Mouse (Mus musculus) lung, embryonic 16.5 days (tissue): Measurements from ENCODE around the gene Rhoj. TPM values are rescaled to one million over a fixed set of nuclear protein-coding genes. Genes with fewer than 3 reads are reported as not detected.

Source experiments
- ATAC-seq: fragments of 200-750 bp; cut with Nextera tagmentation; 2 replicates; pipeline ENCODE4 v1.8.0; 2017; ENCODE audit warnings: low read depth, mild to moderate bottlenecking, moderate library complexity
- H3K27ac ChIP-seq: fragments of 300-500 bp; sonication (generic); 2 replicates; pipeline ENCODE4 v1.5.1; 2014; ENCODE audit warnings: mild to moderate bottlenecking, control low read depth, low read length
- H3K27me3 ChIP-seq: fragments of 300-500 bp; sonication (generic); 2 replicates; pipeline ENCODE4 v1.6.1; 2014; ENCODE audit warnings: low read depth, low read length, mixed read lengths; ENCODE audit not compliant: control insufficient read depth, insufficient read depth
- H3K36me3 ChIP-seq: fragments of 300-500 bp; sonication (generic); 2 replicates; pipeline ENCODE4 v1.6.1; 2014; ENCODE audit warnings: low read length; ENCODE audit not compliant: control insufficient read depth, insufficient read depth
- H3K4me1 ChIP-seq: fragments of 300-500 bp; sonication (generic); replicated peaks from 2 replicates; pipeline ENCODE4 v1.6.1; 2014; ENCODE audit warnings: low read length, mixed read lengths; ENCODE audit not compliant: control insufficient read depth, insufficient read depth
- H3K4me2 ChIP-seq: fragments of 300-500 bp; sonication (generic); 2 replicates; pipeline ENCODE4 v1.6.1; 2014; ENCODE audit warnings: low read depth, low read length, control low read depth
- H3K4me3 ChIP-seq: fragments of 300-500 bp; sonication (generic); 2 replicates; pipeline ENCODE4 v1.5.1; 2014; ENCODE audit warnings: mild to moderate bottlenecking, low read length, control low read depth
- H3K9ac ChIP-seq: fragments of 300-500 bp; sonication (generic); 2 replicates; pipeline ENCODE4 v1.6.1; 2014; ENCODE audit warnings: low read length, control low read depth
- H3K9me3 ChIP-seq: fragments of 300-500 bp; sonication (generic); 2 replicates; pipeline ENCODE4 v1.6.1; 2016; ENCODE audit warnings: low read length; ENCODE audit not compliant: control insufficient read depth
- WGBS: fragments of 180-500 bp; shearing (Covaris S2); extraction: QIAGEN DNeasy Blood & Tissue Kit; methylation state at CpG from one replicate; pipeline ENCODE4 v1.1.7; 2014; 5-methylcytosine and 5-hydroxymethylcytosine counted together
- polyA plus RNA-seq: library from polyadenylated mRNA; unstranded; fragments of >200 nt; fragmentation: Nextera tagmentation; extraction: Ambion mirVana; gene quantifications from 2 replicates; pipeline ENCODE4 v1.2.1, GENCODE M21; 2015

Rhoj gene
- polyA plus RNA-seq, 1 experiment from 2014 or later, result 66.0 TPM

- no peak for ATAC-seq
- Histone ChIP-seq H3K36me3 (no peaks in the 10 kb centered on the region), H3K9me3 (no peaks in the 10 kb centered on the region), H3K9ac (no peak overlapping the region), H3K27ac (no peak overlapping the region), H3K27me3 (no peaks in the 10 kb centered on the region), H3K4me2 (no peak overlapping the region), H3K4me3 (no peak overlapping the region), H3K4me1 (no peaks in the 10 kb centered on the region)
- WGBS, result 88% methylated on average over 10 of the region's 10 CpGs
Measured at GRCm38 (mm10) chr12:75374437-75374836, 66.3 kb downstream of the Rhoj start.

GRCm38 (mm10) chr12:75375060-75375459 is 66.9 kb downstream of the Rhoj start:
- H3K4me2 ChIP-seq, result no peak overlapping the region
- no peaks in the 10 kb centered on the region for H3K4me1 ChIP-seq
- no peaks in the 10 kb centered on the region for H3K27me3 ChIP-seq
- H3K9ac ChIP-seq, result no peak overlapping the region
- H3K36me3 ChIP-seq, result no peaks in the 10 kb centered on the region
- H3K4me3 ChIP-seq, result no peak overlapping the region
- no peak for ATAC-seq
- H3K27ac ChIP-seq, result no peak overlapping the region
- H3K9me3 ChIP-seq, result no peaks in the 10 kb centered on the region
- 84% methylated on average over 12 of the region's 12 CpGs for WGBS

- Histone ChIP-seq H3K36me3 (no peaks in the 10 kb centered on the region), H3K9ac (no peak overlapping the region), H3K4me2 (no peak overlapping the region), H3K27me3 (no peaks in the 10 kb centered on the region), H3K27ac (no peak overlapping the region), H3K4me1 (no peaks in the 10 kb centered on the region), H3K4me3 (no peak overlapping the region), H3K9me3 (no peaks in the 10 kb centered on the region)
- WGBS, result 80% methylated on average over 6 of the region's 6 CpGs
- no peak for ATAC-seq
Measured at GRCm38 (mm10) chr12:75376126-75376525, 68.0 kb downstream of the Rhoj start.

- Histone ChIP-seq H3K27me3 (no peaks in the 10 kb centered on the region), H3K4me2 (no peak overlapping the region), H3K36me3 (no peaks in the 10 kb centered on the region), H3K9me3 (no peaks in the 10 kb centered on the region), H3K4me1 (no peaks in the 10 kb centered on the region), H3K9ac (no peak overlapping the region), H3K4me3 (no peak overlapping the region), H3K27ac (no peak overlapping the region)
- no peak for ATAC-seq
- 84% methylated on average over 9 of the region's 9 CpGs for WGBS
Measured at GRCm38 (mm10) chr12:75386731-75387130, 78.6 kb downstream of the Rhoj start.

- WGBS, result 73% methylated on average over 8 of the region's 8 CpGs
- Histone ChIP-seq H3K27ac (no peak overlapping the region), H3K27me3 (no peaks in the 10 kb centered on the region), H3K9ac (no peak overlapping the region), H3K9me3 (no peaks in the 10 kb centered on the region), H3K4me3 (no peak overlapping the region), H3K36me3 (no peaks in the 10 kb centered on the region), H3K4me2 (no peak overlapping the region), H3K4me1 (no peaks in the 10 kb centered on the region)
- ATAC-seq, result no peak
Measured at GRCm38 (mm10) chr12:75387156-75387555, 79.0 kb downstream of the Rhoj start.

- Histone ChIP-seq H3K27me3 (no peaks in the 10 kb centered on the region), H3K36me3 (no peaks in the 10 kb centered on the region), H3K9ac (no peak overlapping the region), H3K4me2 (no peak overlapping the region), H3K27ac (no peak overlapping the region), H3K4me1 (no peaks in the 10 kb centered on the region), H3K9me3 (no peaks in the 10 kb centered on the region), H3K4me3 (no peak overlapping the region)
- ATAC-seq, result no peak
- WGBS, result 86% methylated on average over 15 of the region's 15 CpGs
Measured at GRCm38 (mm10) chr12:75387846-75388245, 79.7 kb downstream of the Rhoj start.

GRCm38 (mm10) chr12:75388521-75388920 is 80.4 kb downstream of the Rhoj start:
- Histone ChIP-seq H3K9me3 (no peaks in the 10 kb centered on the region), H3K27me3 (no peaks in the 10 kb centered on the region), H3K36me3 (no peaks in the 10 kb centered on the region), H3K4me3 (no peak overlapping the region), H3K27ac (no peak overlapping the region), H3K4me2 (no peak overlapping the region), H3K9ac (no peak overlapping the region), H3K4me1 (no peaks in the 10 kb centered on the region)
- 84% methylated on average over 9 of the region's 9 CpGs for WGBS
- no peak for ATAC-seq

- 36% methylated on average over 20 of the region's 20 CpGs for WGBS
- H3K27ac ChIP-seq, result no peak overlapping the region
- no peak overlapping the region for H3K4me2 ChIP-seq
- H3K9me3 ChIP-seq, result no peaks in the 10 kb centered on the region
- no peak overlapping the region for H3K9ac ChIP-seq
- no peaks in the 10 kb centered on the region for H3K36me3 ChIP-seq
- no peaks in the 10 kb centered on the region for H3K27me3 ChIP-seq
- no peak overlapping the region for H3K4me3 ChIP-seq
- peak; percentile 49; the same call in 1 of the 2 replicates for ATAC-seq
- H3K4me1 ChIP-seq, result no peaks in the 10 kb centered on the region
Measured at GRCm38 (mm10) chr12:75389308-75390135, 81.4 kb downstream of the Rhoj start.

- WGBS, result 82% methylated on average over 9 of the region's 9 CpGs
- no peak for ATAC-seq
- no peak overlapping the region for H3K4me2 ChIP-seq
Measured at GRCm38 (mm10) chr12:75391526-75391925, 83.4 kb downstream of the Rhoj start.

More at GRCm38 (mm10) chr12:75391526-75391925, 83.4 kb downstream of the Rhoj start:
- no peaks in the 10 kb centered on the region for H3K36me3 ChIP-seq
- no peak overlapping the region for H3K9ac ChIP-seq
- no peak overlapping the region for H3K27ac ChIP-seq
- H3K27me3 ChIP-seq, result no peaks in the 10 kb centered on the region
- H3K9me3 ChIP-seq, result no peaks in the 10 kb centered on the region
- H3K4me3 ChIP-seq, result no peak overlapping the region
- H3K4me1 ChIP-seq, result no peaks in the 10 kb centered on the region
